Mouse (Mus musculus): Measurements from ENCODE around the gene Gm36028. TPM values are rescaled to one million over a fixed set of nuclear protein-coding genes. Genes with fewer than 3 reads are reported as not detected.

The Gm36028 gene
- polyA plus RNA-seq, 1 experiment from 2014 or later: 0.12 TPM

- Histone ChIP-seq H3K4me2 (no peak overlapping the region), H3K4me3 (ENCODE audit: low read depth, low read length) (no peak overlapping the region), H3K27ac (ENCODE audit: low read depth, low read length) (peak overlapping the region; percentile 66), H3K9me3 (ENCODE audit: control insufficient read depth, low read length) (peaks cover 3% of the 10 kb centered on the region; the same call in 1 of the 2 replicates), H3K36me3 (ENCODE audit: control insufficient read depth, insufficient read depth, low read length) (peaks cover 9% of the 10 kb centered on the region; the same call in 1 of the 2 replicates), H3K4me1 (ENCODE audit: control insufficient read depth, insufficient read depth, low read length) (peaks cover 16% of the 10 kb centered on the region), H3K9ac (ENCODE audit: low read length) (peak overlapping the region; percentile 36; the same call in 1 of the 2 replicates), H3K27me3 (ENCODE audit: control insufficient read depth, insufficient read depth, low read length) (no peaks in the 10 kb centered on the region)
- DNase-seq (ENCODE audit: low spot score, missing footprints) (peak; percentile 87), ATAC-seq (ENCODE audit: low FRiP score) (peak; percentile 45; the same call in 1 of the 2 replicates)
- 39% methylated on average over 10 of the region's 10 CpGs for WGBS
These were observed 51.9 kb downstream of the Gm36028 start for GRCm38 (mm10) chr16:37808866-37809622.

- Histone ChIP-seq H3K9me3 (ENCODE audit: control insufficient read depth, low read length) (peaks cover 3% of the 10 kb centered on the region; the same call in 1 of the 2 replicates), H3K9ac (ENCODE audit: low read length) (no peak overlapping the region), H3K4me2 (no peak overlapping the region), H3K27me3 (ENCODE audit: control insufficient read depth, insufficient read depth, low read length) (no peaks in the 10 kb centered on the region), H3K27ac (ENCODE audit: low read depth, low read length) (no peak overlapping the region), H3K4me3 (ENCODE audit: low read depth, low read length) (no peak overlapping the region), H3K4me1 (ENCODE audit: control insufficient read depth, insufficient read depth, low read length) (peaks cover 9% of the 10 kb centered on the region; the same call in 1 of the 2 replicates), H3K36me3 (ENCODE audit: control insufficient read depth, insufficient read depth, low read length) (peaks cover 9% of the 10 kb centered on the region; the same call in 1 of the 2 replicates)
- DNase-seq (ENCODE audit: low spot score, missing footprints) (no peak), ATAC-seq (ENCODE audit: low FRiP score) (no peak)
- 74% methylated on average over 8 of the region's 8 CpGs for WGBS
These were observed 53.7 kb downstream of the Gm36028 start for GRCm38 (mm10) chr16:37807269-37807668.

- peaks cover 9% of the 10 kb centered on the region; the same call in 1 of the 2 replicates for H3K4me1 ChIP-seq (ENCODE audit: control insufficient read depth, insufficient read depth, low read length)
- H3K9ac ChIP-seq (ENCODE audit: low read length): no peak overlapping the region
- H3K9me3 ChIP-seq (ENCODE audit: control insufficient read depth, low read length): peaks cover 3% of the 10 kb centered on the region; the same call in 1 of the 2 replicates
- 83% methylated on average over 3 of the region's 3 CpGs for WGBS
- ATAC-seq (ENCODE audit: low FRiP score): no peak
- no peak for DNase-seq (ENCODE audit: low spot score, missing footprints)
- H3K4me3 ChIP-seq (ENCODE audit: low read depth, low read length): no peak overlapping the region
- no peak overlapping the region for H3K4me2 ChIP-seq
- H3K27ac ChIP-seq (ENCODE audit: low read depth, low read length): no peak overlapping the region
- H3K36me3 ChIP-seq (ENCODE audit: control insufficient read depth, insufficient read depth, low read length): peaks cover 9% of the 10 kb centered on the region; the same call in 1 of the 2 replicates
- no peaks in the 10 kb centered on the region for H3K27me3 ChIP-seq (ENCODE audit: control insufficient read depth, insufficient read depth, low read length)
These were observed 55.0 kb downstream of the Gm36028 start for GRCm38 (mm10) chr16:37805746-37806495.

- ATAC-seq (ENCODE audit: low FRiP score) (no peak), DNase-seq (ENCODE audit: low spot score, missing footprints) (no peak)
- Histone ChIP-seq H3K4me3 (ENCODE audit: low read depth, low read length) (no peak overlapping the region), H3K4me2 (no peak overlapping the region), H3K9ac (ENCODE audit: low read length) (no peak overlapping the region), H3K4me1 (ENCODE audit: control insufficient read depth, insufficient read depth, low read length) (no peaks in the 10 kb centered on the region), H3K9me3 (ENCODE audit: control insufficient read depth, low read length) (peaks cover 3% of the 10 kb centered on the region; the same call in 1 of the 2 replicates), H3K27ac (ENCODE audit: low read depth, low read length) (no peak overlapping the region), H3K36me3 (ENCODE audit: control insufficient read depth, insufficient read depth, low read length) (peaks cover 9% of the 10 kb centered on the region; the same call in 1 of the 2 replicates), H3K27me3 (ENCODE audit: control insufficient read depth, insufficient read depth, low read length) (no peaks in the 10 kb centered on the region)
- 93% methylated on average over 9 of the region's 9 CpGs for WGBS
These were observed 57.5 kb downstream of the Gm36028 start for GRCm38 (mm10) chr16:37803387-37803950.

- Histone ChIP-seq H3K36me3 (ENCODE audit: control insufficient read depth, insufficient read depth, low read length) (peaks cover 9% of the 10 kb centered on the region; the same call in 1 of the 2 replicates), H3K4me3 (ENCODE audit: low read depth, low read length) (no peak overlapping the region), H3K4me2 (no peak overlapping the region), H3K4me1 (ENCODE audit: control insufficient read depth, insufficient read depth, low read length) (no peaks in the 10 kb centered on the region), H3K9ac (ENCODE audit: low read length) (no peak overlapping the region), H3K27ac (ENCODE audit: low read depth, low read length) (no peak overlapping the region), H3K9me3 (ENCODE audit: control insufficient read depth, low read length) (peaks cover 3% of the 10 kb centered on the region; the same call in 1 of the 2 replicates), H3K27me3 (ENCODE audit: control insufficient read depth, insufficient read depth, low read length) (no peaks in the 10 kb centered on the region)
- 66% methylated on average over 4 of the region's 4 CpGs for WGBS
- ATAC-seq (ENCODE audit: low FRiP score): no peak
- DNase-seq (ENCODE audit: low spot score, missing footprints): peak; percentile 70
These were observed 58.2 kb downstream of the Gm36028 start for GRCm38 (mm10) chr16:37802686-37803295.

GRCm38 (mm10) chr16:37801097-37801496 is 59.8 kb downstream of the Gm36028 start:
- H3K4me3 ChIP-seq (ENCODE audit: low read depth, low read length): no peak overlapping the region
- H3K36me3 ChIP-seq (ENCODE audit: control insufficient read depth, insufficient read depth, low read length): peaks cover 9% of the 10 kb centered on the region; the same call in 1 of the 2 replicates
- H3K27ac ChIP-seq (ENCODE audit: low read depth, low read length): no peak overlapping the region
- WGBS: 95% methylated on average over 2 of the region's 2 CpGs
- H3K9ac ChIP-seq (ENCODE audit: low read length): no peak overlapping the region
- peaks cover 3% of the 10 kb centered on the region; the same call in 1 of the 2 replicates for H3K9me3 ChIP-seq (ENCODE audit: control insufficient read depth, low read length)
- peak; percentile 76 for DNase-seq (ENCODE audit: low spot score, missing footprints)
- no peak overlapping the region for H3K4me2 ChIP-seq
- no peaks in the 10 kb centered on the region for H3K4me1 ChIP-seq (ENCODE audit: control insufficient read depth, insufficient read depth, low read length)
- no peaks in the 10 kb centered on the region for H3K27me3 ChIP-seq (ENCODE audit: control insufficient read depth, insufficient read depth, low read length)
- ATAC-seq (ENCODE audit: low FRiP score): no peak

Other genes with a start within 250 kb of the Gm36028 start
- 65.1 and 66.0 TPM in 2 replicates for gene Ndufb4, start 206.7 kb downstream of the Gm36028 start, polyA plus RNA-seq (2014; fragmentation: Nextera tagmentation; extraction: Ambion mirVana)
- gene Fstl1, start 84.3 kb downstream of the Gm36028 start, polyA plus RNA-seq (2014; fragmentation: Nextera tagmentation; extraction: Ambion mirVana): 199 and 211 TPM in 2 replicates
- gene Lrrc58, start 7.2 kb upstream of the Gm36028 start, polyA plus RNA-seq (2014; fragmentation: Nextera tagmentation; extraction: Ambion mirVana): 49.8 and 53.1 TPM in 2 replicates
- gene Gpr156, start 55.4 kb upstream of the Gm36028 start, polyA plus RNA-seq (2014; fragmentation: Nextera tagmentation; extraction: Ambion mirVana): 3.4 and 4.2 TPM in 2 replicates
- 120 and 121 TPM in 2 replicates for gene Gsk3b, start 227.9 kb upstream of the Gm36028 start, polyA plus RNA-seq (2014; fragmentation: Nextera tagmentation; extraction: Ambion mirVana)

Data from midbrain, embryonic 11.5 days (tissue).